Mouse (Mus musculus): ENCODE results near the gene Gm10964. TPM values are rescaled to one million over a fixed set of nuclear protein-coding genes. Genes with fewer than 3 reads are reported as not detected.

The Gm10964 gene
- polyA plus RNA-seq, 2 experiments, result not detected

- H3K36me3 ChIP-seq (ENCODE audit: control insufficient read depth, insufficient read depth, low read length), result peaks cover 34% of the 10 kb centered on the region
- no peak for TF ChIP-seq POLR2A (IDR thresholded peaks at IDR 0.05; ENCODE audit: borderline replicate concordance, extremely low read depth, insufficient read depth, insufficient read length)
- no peak overlapping the region for H3K9ac ChIP-seq (ENCODE audit: low read depth, low read length, severe bottlenecking)
- peaks cover 26% of the 10 kb centered on the region for H3K4me1 ChIP-seq (ENCODE audit: control insufficient read depth, insufficient read depth, low read length)
- no peak overlapping the region for H3K27ac ChIP-seq (replicated peaks; ENCODE audit: low read depth, low read length)
- no peak overlapping the region for H3K4me3 ChIP-seq (replicated peaks; ENCODE audit: low read length)
- no peak for ATAC-seq (ENCODE audit: low FRiP score, low read depth)
- no peaks in the 10 kb centered on the region for H3K27me3 ChIP-seq (ENCODE audit: control insufficient read depth, insufficient read depth, low read length)
- no peak overlapping the region for H3K4me2 ChIP-seq (replicated peaks; ENCODE audit: low read depth, low read length, severe bottlenecking)
- no peak for DNase-seq (ENCODE audit: low spot score)
- 41% methylated on average over 5 of the region's 5 CpGs for WGBS
- H3K9me3 ChIP-seq (ENCODE audit: control insufficient read depth, low read length), result no peaks in the 10 kb centered on the region
Observed at GRCm38 (mm10) chr3:103740342-103740741, 1.2 kb downstream of the Gm10964 start.

GRCm38 (mm10) chr3:103743208-103743607, 4.0 kb downstream of the Gm10964 start:
- H3K9ac ChIP-seq (ENCODE audit: low read depth, low read length, severe bottlenecking), result no peak overlapping the region
- H3K27ac ChIP-seq (replicated peaks; ENCODE audit: low read depth, low read length), result no peak overlapping the region
- H3K9me3 ChIP-seq (ENCODE audit: control insufficient read depth, low read length), result no peaks in the 10 kb centered on the region
- TF ChIP-seq POLR2A (IDR thresholded peaks at IDR 0.05; ENCODE audit: borderline replicate concordance, extremely low read depth, insufficient read depth, insufficient read length), result no peak
- peaks cover 5% of the 10 kb centered on the region; the same call in 1 of the 2 replicates for H3K4me1 ChIP-seq (ENCODE audit: control insufficient read depth, insufficient read depth, low read length)
- no peak overlapping the region for H3K4me2 ChIP-seq (replicated peaks; ENCODE audit: low read depth, low read length, severe bottlenecking)
- H3K4me3 ChIP-seq (replicated peaks; ENCODE audit: low read length), result no peak overlapping the region
- DNase-seq (ENCODE audit: low spot score) (no peak), ATAC-seq (ENCODE audit: low FRiP score, low read depth) (no peak)
- H3K27me3 ChIP-seq (ENCODE audit: control insufficient read depth, insufficient read depth, low read length), result no peaks in the 10 kb centered on the region
- peaks cover 52% of the 10 kb centered on the region for H3K36me3 ChIP-seq (ENCODE audit: control insufficient read depth, insufficient read depth, low read length)
- WGBS, result 73% methylated on average over 6 of the region's 6 CpGs

GRCm38 (mm10) chr3:103745001-103745770, 6.0 kb downstream of the Gm10964 start:
- Histone ChIP-seq H3K27me3 (ENCODE audit: control insufficient read depth, insufficient read depth, low read length) (no peaks in the 10 kb centered on the region), H3K27ac (replicated peaks; ENCODE audit: low read depth, low read length) (no peak overlapping the region), H3K9me3 (ENCODE audit: control insufficient read depth, low read length) (no peaks in the 10 kb centered on the region), H3K36me3 (ENCODE audit: control insufficient read depth, insufficient read depth, low read length) (peaks cover 72% of the 10 kb centered on the region), H3K4me3 (replicated peaks; ENCODE audit: low read length) (no peak overlapping the region), H3K4me1 (ENCODE audit: control insufficient read depth, insufficient read depth, low read length) (no peaks in the 10 kb centered on the region), H3K9ac (ENCODE audit: low read depth, low read length, severe bottlenecking) (no peak overlapping the region), H3K4me2 (replicated peaks; ENCODE audit: low read depth, low read length, severe bottlenecking) (no peak overlapping the region)
- WGBS, result 85% methylated on average over 14 of the region's 14 CpGs
- no peak for DNase-seq (ENCODE audit: low spot score)
- no peak for TF ChIP-seq POLR2A (IDR thresholded peaks at IDR 0.05; ENCODE audit: borderline replicate concordance, extremely low read depth, insufficient read depth, insufficient read length)
- no peak for ATAC-seq (ENCODE audit: low FRiP score, low read depth)

- no peak for TF ChIP-seq POLR2A (IDR thresholded peaks at IDR 0.05; ENCODE audit: borderline replicate concordance, extremely low read depth, insufficient read depth, insufficient read length)
- Histone ChIP-seq H3K9me3 (ENCODE audit: control insufficient read depth, low read length) (no peaks in the 10 kb centered on the region), H3K9ac (ENCODE audit: low read depth, low read length, severe bottlenecking) (no peak overlapping the region), H3K27ac (replicated peaks; ENCODE audit: low read depth, low read length) (no peak overlapping the region), H3K4me3 (replicated peaks; ENCODE audit: low read length) (no peak overlapping the region), H3K4me2 (replicated peaks; ENCODE audit: low read depth, low read length, severe bottlenecking) (no peak overlapping the region), H3K4me1 (ENCODE audit: control insufficient read depth, insufficient read depth, low read length) (no peaks in the 10 kb centered on the region), H3K36me3 (ENCODE audit: control insufficient read depth, insufficient read depth, low read length) (peaks cover 83% of the 10 kb centered on the region), H3K27me3 (ENCODE audit: control insufficient read depth, insufficient read depth, low read length) (no peaks in the 10 kb centered on the region)
- 86% methylated on average over 5 of the region's 5 CpGs for WGBS
- ATAC-seq (ENCODE audit: low FRiP score, low read depth) (no peak), DNase-seq (ENCODE audit: low spot score) (no peak)
Observed at GRCm38 (mm10) chr3:103746711-103747110, 7.5 kb downstream of the Gm10964 start.

GRCm38 (mm10) chr3:103751558-103751957, 12.4 kb downstream of the Gm10964 start:
- Histone ChIP-seq H3K36me3 (ENCODE audit: control insufficient read depth, insufficient read depth, low read length) (peaks cover 88% of the 10 kb centered on the region), H3K4me1 (ENCODE audit: control insufficient read depth, insufficient read depth, low read length) (no peaks in the 10 kb centered on the region), H3K9me3 (ENCODE audit: control insufficient read depth, low read length) (no peaks in the 10 kb centered on the region), H3K4me3 (replicated peaks; ENCODE audit: low read length) (no peak overlapping the region), H3K9ac (ENCODE audit: low read depth, low read length, severe bottlenecking) (no peak overlapping the region), H3K27me3 (ENCODE audit: control insufficient read depth, insufficient read depth, low read length) (no peaks in the 10 kb centered on the region), H3K27ac (replicated peaks; ENCODE audit: low read depth, low read length) (no peak overlapping the region), H3K4me2 (replicated peaks; ENCODE audit: low read depth, low read length, severe bottlenecking) (no peak overlapping the region)
- WGBS, result 91% methylated on average over 2 of the region's 2 CpGs
- no peak for DNase-seq (ENCODE audit: low spot score)
- ATAC-seq (ENCODE audit: low FRiP score, low read depth), result no peak
- no peak for TF ChIP-seq POLR2A (IDR thresholded peaks at IDR 0.05; ENCODE audit: borderline replicate concordance, extremely low read depth, insufficient read depth, insufficient read length)

All from limb, embryonic 14.5 days (tissue).